Mouse (Mus musculus) heart, embryonic 14.5 days (tissue): ENCODE data around the gene Thrb. TPM values are rescaled to one million over a fixed set of nuclear protein-coding genes. Genes with fewer than 3 reads are reported as not detected.

ENCODE experiments used
- ATAC-seq: fragments of 200-750 bp; cut with Nextera tagmentation; 2 replicates; pipeline ENCODE4 v1.8.0; 2017; ENCODE audit warnings: low read depth, moderate TSS enrichment; ENCODE audit not compliant: insufficient number of reproducible peaks, insufficient read depth, low FRiP score
- H3K27ac ChIP-seq, 2 experiments: fragments of 200-500 bp in 1 of 2; fragments of 300-500 bp in 1 of 2; sonication (generic) in 1 of 2; replicated peaks in 1 of 2; 2 replicates each; pipeline ENCODE4 v1.5.1; 2012 to 2014; ENCODE audit warnings: low read depth in 2 of 2, low read length in 2 of 2, control low read depth in 1 of 2, mild to moderate bottlenecking in 1 of 2, mixed read lengths in 1 of 2; ENCODE audit not compliant: control insufficient read depth in 1 of 2, insufficient read depth in 1 of 2
- H3K27me3 ChIP-seq: fragments of 300-500 bp; sonication (generic); 2 replicates; pipeline ENCODE4 v1.6.1; 2014; ENCODE audit warnings: mild to moderate bottlenecking, low read length, control low read depth; ENCODE audit not compliant: control insufficient read depth, insufficient read depth
- H3K36me3 ChIP-seq: fragments of 300-500 bp; sonication (generic); 2 replicates; pipeline ENCODE4 v1.6.1; 2014; ENCODE audit warnings: mild to moderate bottlenecking, control low read depth, low read length, mixed read lengths; ENCODE audit not compliant: control insufficient read depth, insufficient read depth
- H3K4me1 ChIP-seq, 2 experiments: fragments of 200-500 bp in 1 of 2; fragments of 300-500 bp in 1 of 2; sonication (generic) in 1 of 2; 2 replicates each; pipeline ENCODE4 v1.6.1; 2012 to 2014; ENCODE audit warnings: low read length in 2 of 2, control low read depth in 1 of 2, mixed read lengths in 1 of 2; ENCODE audit not compliant: control insufficient read depth in 2 of 2, insufficient read depth in 2 of 2
- H3K4me2 ChIP-seq: fragments of 300-500 bp; sonication (generic); 2 replicates; pipeline ENCODE4 v1.6.1; 2014; ENCODE audit warnings: mild to moderate bottlenecking, low read length
- H3K4me3 ChIP-seq, 2 experiments: fragments of 200-500 bp in 1 of 2; fragments of 300-500 bp in 1 of 2; sonication (generic) in 1 of 2; 2 replicates each; pipeline ENCODE4 v1.5.1; 2012 to 2014; ENCODE audit warnings: low read length in 2 of 2, mild to moderate bottlenecking in 2 of 2, control low read depth in 1 of 2, low read depth in 1 of 2, moderate library complexity in 1 of 2; ENCODE audit not compliant: control insufficient read depth in 1 of 2, insufficient read depth in 1 of 2
- H3K9ac ChIP-seq: fragments of 300-500 bp; sonication (generic); 2 replicates; pipeline ENCODE4 v1.6.1; 2014; ENCODE audit warnings: mild to moderate bottlenecking, low read length
- H3K9me3 ChIP-seq: fragments of 300-500 bp; sonication (generic); 2 replicates; pipeline ENCODE4 v1.6.1; 2016; ENCODE audit warnings: low read length, control low read depth; ENCODE audit not compliant: control insufficient read depth
- WGBS: fragments of 180-500 bp; shearing (Covaris S2); extraction: QIAGEN DNeasy Blood & Tissue Kit; methylation state at CpG from one replicate; pipeline ENCODE4 v1.1.7; 2014; 5-methylcytosine and 5-hydroxymethylcytosine counted together
- polyA plus RNA-seq: library from polyadenylated mRNA; unstranded; fragments of >200 nt; fragmentation: Nextera tagmentation; extraction: Ambion mirVana; gene quantifications from 2 replicates; pipeline ENCODE4 v1.2.1, GENCODE M21; 2014

The Thrb gene
- polyA plus RNA-seq, 1 experiment from 2014 or later: 1.5 TPM

DNA sequence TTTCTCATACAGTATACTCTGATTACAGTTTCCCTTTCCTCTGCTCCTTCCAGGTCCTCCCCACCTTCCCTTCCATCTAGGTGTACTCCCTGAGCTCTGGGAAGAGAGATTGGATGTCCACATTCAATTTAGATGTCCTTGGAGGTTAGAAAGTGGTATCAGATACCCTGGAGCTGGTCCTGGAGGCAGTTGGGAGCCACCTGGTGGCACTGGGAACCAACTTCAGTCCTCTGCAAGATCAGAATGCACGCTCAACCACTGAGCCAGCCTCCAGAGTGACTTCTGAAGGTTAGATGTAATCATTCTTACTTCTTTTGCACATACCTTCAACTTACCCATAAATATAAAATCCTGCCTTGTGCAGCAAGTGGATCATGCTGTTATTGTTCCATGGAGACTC is 244.5 kb downstream of the Thrb start:
- Histone ChIP-seq H3K4me3 (no peak overlapping the region), H3K9me3 (no peaks in the 10 kb centered on the region), H3K27me3 (no peaks in the 10 kb centered on the region), H3K36me3 (no peaks in the 10 kb centered on the region), H3K4me1 (no peaks in the 10 kb centered on the region), H3K27ac (no peak overlapping the region), H3K9ac (no peak overlapping the region), H3K4me2 (no peak overlapping the region)
- WGBS: 76% methylated on average over 1 of the region's 1 CpGs
- ATAC-seq: no peak

GRCm38 (mm10) chr14:17905627-17906026 is 245.6 kb downstream of the Thrb start:
- H3K27me3 ChIP-seq: no peaks in the 10 kb centered on the region
- H3K27ac ChIP-seq: no peak overlapping the region
- H3K9ac ChIP-seq: no peak overlapping the region
- no peak for ATAC-seq
- H3K4me3 ChIP-seq: no peak overlapping the region
- H3K9me3 ChIP-seq: no peaks in the 10 kb centered on the region
- H3K4me2 ChIP-seq: no peak overlapping the region
- no peaks in the 10 kb centered on the region for H3K4me1 ChIP-seq
- H3K36me3 ChIP-seq: no peaks in the 10 kb centered on the region
- 44% methylated on average over 3 of the region's 3 CpGs for WGBS

DNA sequence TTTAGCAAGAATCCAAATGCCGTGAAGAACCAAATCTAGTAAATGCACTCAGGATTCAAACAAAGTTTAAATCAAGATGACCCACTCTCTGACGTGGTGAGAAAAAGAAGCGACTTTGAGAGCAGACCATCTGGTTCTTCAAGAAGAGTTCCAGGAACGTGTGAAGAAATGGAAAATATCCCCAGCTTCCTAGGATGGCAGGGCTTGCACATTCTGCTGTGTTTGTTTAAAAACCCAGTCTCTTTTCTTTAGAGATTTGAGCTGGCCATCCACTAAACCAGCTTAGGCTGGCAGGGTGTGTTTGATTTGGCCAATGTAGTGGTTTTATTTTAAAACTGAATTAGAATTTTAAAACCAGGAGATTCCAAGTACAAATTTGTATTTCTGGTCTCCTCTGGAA is 246.9 kb downstream of the Thrb start:
- no peak overlapping the region for H3K9ac ChIP-seq
- H3K9me3 ChIP-seq: no peaks in the 10 kb centered on the region
- H3K4me2 ChIP-seq: no peak overlapping the region
- no peak for ATAC-seq
- H3K4me3 ChIP-seq: no peak overlapping the region
- no peaks in the 10 kb centered on the region for H3K4me1 ChIP-seq
- H3K27me3 ChIP-seq: no peaks in the 10 kb centered on the region
- H3K27ac ChIP-seq: no peak overlapping the region
- no peaks in the 10 kb centered on the region for H3K36me3 ChIP-seq
- 53% methylated on average over 4 of the region's 4 CpGs for WGBS

- 76% methylated on average over 3 of the region's 3 CpGs for WGBS
- ATAC-seq: no peak
- no peaks in the 10 kb centered on the region for H3K27me3 ChIP-seq
- no peak overlapping the region for H3K9ac ChIP-seq
- H3K4me3 ChIP-seq: no peak overlapping the region
- no peaks in the 10 kb centered on the region for H3K36me3 ChIP-seq
- no peak overlapping the region for H3K27ac ChIP-seq
- H3K4me1 ChIP-seq: no peaks in the 10 kb centered on the region
- no peaks in the 10 kb centered on the region for H3K9me3 ChIP-seq
- no peak overlapping the region for H3K4me2 ChIP-seq
Measured at GRCm38 (mm10) chr14:17911157-17911556, 251.1 kb downstream of the Thrb start.

- no peaks in the 10 kb centered on the region for H3K4me1 ChIP-seq
- H3K4me2 ChIP-seq: no peak overlapping the region
- no peak overlapping the region for H3K9ac ChIP-seq
- H3K36me3 ChIP-seq: no peaks in the 10 kb centered on the region
- WGBS: 53% methylated on average over 6 of the region's 6 CpGs
- H3K27ac ChIP-seq: no peak overlapping the region
- no peaks in the 10 kb centered on the region for H3K27me3 ChIP-seq
- no peaks in the 10 kb centered on the region for H3K9me3 ChIP-seq
- no peak for ATAC-seq
- H3K4me3 ChIP-seq: no peak overlapping the region
Measured at GRCm38 (mm10) chr14:17912573-17913207, 252.6 kb downstream of the Thrb start.

DNA sequence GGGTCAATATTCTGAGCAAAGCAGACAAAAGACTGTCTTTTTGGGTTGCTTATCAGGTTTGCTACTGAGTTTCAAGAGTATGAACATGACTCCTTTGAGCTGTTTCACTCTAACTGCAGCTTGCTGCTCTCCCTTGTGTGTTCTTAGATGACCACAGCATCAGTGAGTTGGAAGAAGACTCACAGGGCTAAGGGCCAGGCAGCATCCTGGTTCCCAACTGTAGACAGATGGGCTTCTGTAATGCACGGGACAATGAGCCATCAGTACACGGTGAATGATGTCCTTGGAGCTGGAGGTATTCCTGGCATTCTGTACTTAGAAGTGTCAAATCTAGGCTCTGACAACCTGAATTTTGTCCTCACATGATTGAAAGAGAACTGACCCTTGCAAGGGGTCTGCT is 255.5 kb downstream of the Thrb start:
- no peak overlapping the region for H3K27ac ChIP-seq
- H3K4me1 ChIP-seq: no peaks in the 10 kb centered on the region
- H3K4me3 ChIP-seq: no peak overlapping the region
- ATAC-seq: no peak
- no peak overlapping the region for H3K4me2 ChIP-seq
- H3K9ac ChIP-seq: no peak overlapping the region
- no peaks in the 10 kb centered on the region for H3K9me3 ChIP-seq
- no peaks in the 10 kb centered on the region for H3K27me3 ChIP-seq
- H3K36me3 ChIP-seq: no peaks in the 10 kb centered on the region
- 38% methylated on average over 2 of the region's 2 CpGs for WGBS

GRCm38 (mm10) chr14:17916651-17917050 is 256.6 kb downstream of the Thrb start:
- no peaks in the 10 kb centered on the region for H3K27me3 ChIP-seq
- H3K9ac ChIP-seq: no peak overlapping the region
- no peak for ATAC-seq
- 52% methylated on average over 2 of the region's 2 CpGs for WGBS
- no peaks in the 10 kb centered on the region for H3K9me3 ChIP-seq
- H3K4me2 ChIP-seq: no peak overlapping the region
- H3K27ac ChIP-seq: no peak overlapping the region
- H3K36me3 ChIP-seq: no peaks in the 10 kb centered on the region
- no peak overlapping the region for H3K4me3 ChIP-seq
- no peaks in the 10 kb centered on the region for H3K4me1 ChIP-seq

- Histone ChIP-seq H3K27ac (no peak overlapping the region), H3K4me2 (no peak overlapping the region), H3K9me3 (no peaks in the 10 kb centered on the region), H3K36me3 (no peaks in the 10 kb centered on the region), H3K4me3 (no peak overlapping the region), H3K4me1 (no peaks in the 10 kb centered on the region), H3K27me3 (no peaks in the 10 kb centered on the region), H3K9ac (no peak overlapping the region)
- WGBS: 81% methylated on average over 3 of the region's 3 CpGs
- no peak for ATAC-seq
Measured at GRCm38 (mm10) chr14:17917124-17917763, 257.2 kb downstream of the Thrb start.
